Mouse (Mus musculus): Measurements from ENCODE around the gene Col6a2. TPM values are rescaled to one million over a fixed set of nuclear protein-coding genes. Genes with fewer than 3 reads are reported as not detected.
A peak's percentile ranks its signal among the peaks of the same experiment; 100 is the strongest.

Gene Col6a2
- polyA plus RNA-seq, 1 experiment: 63.3 TPM

- Histone ChIP-seq H3K4me3 (no peak overlapping the region), H3K4me2 (ENCODE audit: low read depth) (peak overlapping the region; percentile 37), H3K36me3 (ENCODE audit: control insufficient read depth, insufficient read depth) (no peaks in the 10 kb centered on the region), H3K79me2 (ENCODE audit: control insufficient read depth, insufficient read depth) (no peaks in the 10 kb centered on the region), H3K27me3 (ENCODE audit: control insufficient read depth, insufficient read depth, insufficient read length) (no peaks in the 10 kb centered on the region), H3ac (ENCODE audit: control insufficient read depth, insufficient read length) (no peak overlapping the region)
- no peak for TF ChIP-seq MAX (IDR thresholded peaks at IDR 0.05; ENCODE audit: low read depth)
- TF ChIP-seq SRF (IDR thresholded peaks at IDR 0.05; ENCODE audit: control insufficient read depth, insufficient read length, low read depth): peak; percentile 31
Observed at GRCm38 (mm10) chr10:76650662-76651342, 27.4 kb upstream of the Col6a2 start.

GRCm38 (mm10) chr10:76648738-76649137 is 25.3 kb upstream of the Col6a2 start:
- H3K27me3 ChIP-seq (ENCODE audit: control insufficient read depth, insufficient read depth, insufficient read length): no peaks in the 10 kb centered on the region
- no peak overlapping the region for H3K4me3 ChIP-seq
- H3K4me2 ChIP-seq (ENCODE audit: low read depth): peak overlapping the region; percentile 54
- H3K79me2 ChIP-seq (ENCODE audit: control insufficient read depth, insufficient read depth): no peaks in the 10 kb centered on the region
- H3K36me3 ChIP-seq (ENCODE audit: control insufficient read depth, insufficient read depth): no peaks in the 10 kb centered on the region
- TF ChIP-seq CEBPB (IDR thresholded peaks at IDR 0.05; ENCODE audit: insufficient read depth, poor library complexity, severe bottlenecking) (0 out of 2 replicates have a peak, but pooled peaks have one; percentile 31), MYOD1 (IDR thresholded peaks at IDR 0.05; ENCODE audit: control insufficient read depth in 1 of 3, insufficient read length in 2 of 3, low read depth in 2 of 3) (no peak)
- H3ac ChIP-seq (ENCODE audit: control insufficient read depth, insufficient read length): no peak overlapping the region

GRCm38 (mm10) chr10:76647390-76647789 is 24.0 kb upstream of the Col6a2 start:
- Histone ChIP-seq H3K36me3 (ENCODE audit: control insufficient read depth, insufficient read depth) (no peaks in the 10 kb centered on the region), H3K4me3 (no peak overlapping the region), H3K27me3 (ENCODE audit: control insufficient read depth, insufficient read depth, insufficient read length) (no peaks in the 10 kb centered on the region), H3ac (ENCODE audit: control insufficient read depth, insufficient read length) (no peak overlapping the region), H3K79me2 (ENCODE audit: control insufficient read depth, insufficient read depth) (no peaks in the 10 kb centered on the region), H3K4me2 (ENCODE audit: low read depth) (no peak overlapping the region)
- TF ChIP-seq MYOG (IDR thresholded peaks at IDR 0.05; ENCODE audit: control insufficient read depth in 1 of 3, insufficient read depth in 1 of 3, insufficient read length in 2 of 3, low read depth in 2 of 3): no peak
- no peak for TF ChIP-seq POLR2A (IDR thresholded peaks at IDR 0.05; ENCODE audit: insufficient read length, low read depth)
- no peak for TF ChIP-seq MYOD1 (IDR thresholded peaks at IDR 0.05; ENCODE audit: control insufficient read depth in 1 of 3, insufficient read length in 2 of 3, low read depth in 2 of 3)
- no peak for TF ChIP-seq E2F4 (IDR thresholded peaks at IDR 0.05; ENCODE audit: insufficient read depth)
- TF ChIP-seq SRF (IDR thresholded peaks at IDR 0.05; ENCODE audit: control insufficient read depth, insufficient read length, low read depth): no peak
- no peak for TF ChIP-seq POLR2AphosphoS2 (IDR thresholded peaks at IDR 0.05; ENCODE audit: insufficient read length, low read depth)
- no peak for TF ChIP-seq TCF12 (IDR thresholded peaks at IDR 0.05; ENCODE audit: insufficient read depth, poor library complexity, severe bottlenecking)
- no peak for TF ChIP-seq USF1 (IDR thresholded peaks at IDR 0.05; ENCODE audit: low read depth)
- no peak for TF ChIP-seq MAX (IDR thresholded peaks at IDR 0.05; ENCODE audit: low read depth)

- Histone ChIP-seq H3K4me2 (ENCODE audit: low read depth) (no peak overlapping the region), H3ac (ENCODE audit: control insufficient read depth, insufficient read length) (no peak overlapping the region), H3K27me3 (ENCODE audit: control insufficient read depth, insufficient read depth, insufficient read length) (no peaks in the 10 kb centered on the region), H3K79me2 (ENCODE audit: control insufficient read depth, insufficient read depth) (no peaks in the 10 kb centered on the region), H3K4me3 (no peak overlapping the region), H3K36me3 (ENCODE audit: control insufficient read depth, insufficient read depth) (no peaks in the 10 kb centered on the region)
- TF ChIP-seq POLR2A (IDR thresholded peaks at IDR 0.05; ENCODE audit: insufficient read length, low read depth): no peak
Observed at GRCm38 (mm10) chr10:76645686-76646085, 22.3 kb upstream of the Col6a2 start.

GRCm38 (mm10) chr10:76645066-76645465 is 21.6 kb upstream of the Col6a2 start:
- TF ChIP-seq TCF12 (IDR thresholded peaks at IDR 0.05; ENCODE audit: insufficient read depth, poor library complexity, severe bottlenecking) (no peak), REST (IDR thresholded peaks at IDR 0.05; ENCODE audit: insufficient read depth, insufficient read length) (no peak), POLR2A (IDR thresholded peaks at IDR 0.05; ENCODE audit: insufficient read length, low read depth) (no peak), MYOG (IDR thresholded peaks at IDR 0.05; ENCODE audit: control insufficient read depth in 1 of 3, insufficient read depth in 1 of 3, insufficient read length in 2 of 3, low read depth in 2 of 3) (no peak), MYOD1 (IDR thresholded peaks at IDR 0.05; ENCODE audit: control insufficient read depth in 1 of 3, insufficient read length in 2 of 3, low read depth in 2 of 3) (no peak), TCF3 (IDR thresholded peaks at IDR 0.05; ENCODE audit: insufficient read length, low read depth) (no peak), E2F4 (IDR thresholded peaks at IDR 0.05; ENCODE audit: insufficient read depth) (no peak)
- H3K79me2 ChIP-seq (ENCODE audit: control insufficient read depth, insufficient read depth): no peaks in the 10 kb centered on the region
- no peaks in the 10 kb centered on the region for H3K36me3 ChIP-seq (ENCODE audit: control insufficient read depth, insufficient read depth)
- H3K4me2 ChIP-seq (ENCODE audit: low read depth): no peak overlapping the region
- no peak overlapping the region for H3K4me3 ChIP-seq
- H3ac ChIP-seq (ENCODE audit: control insufficient read depth, insufficient read length): no peak overlapping the region
- no peaks in the 10 kb centered on the region for H3K27me3 ChIP-seq (ENCODE audit: control insufficient read depth, insufficient read depth, insufficient read length)

DNA sequence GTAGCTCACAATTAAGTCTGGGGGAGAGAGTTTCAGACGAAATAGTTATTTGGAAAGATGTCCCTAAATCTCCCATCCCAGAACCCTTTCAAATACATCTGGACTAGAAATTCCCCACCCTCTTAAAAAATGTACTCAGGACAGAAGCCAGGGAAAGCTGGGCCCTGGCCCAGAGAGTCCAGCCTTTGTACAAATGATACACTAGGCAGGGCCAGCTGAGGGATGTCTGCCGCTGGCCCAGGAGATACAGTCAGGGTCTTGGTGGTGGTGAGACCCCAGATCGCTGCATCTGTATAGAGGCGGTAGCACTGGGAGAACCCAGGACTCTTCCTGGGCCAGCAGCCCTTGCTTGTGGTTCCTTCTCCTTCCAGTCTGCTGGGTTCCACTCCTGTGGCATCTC is 20.6 kb upstream of the Col6a2 start:
- Histone ChIP-seq H3K36me3 (ENCODE audit: control insufficient read depth, insufficient read depth) (no peaks in the 10 kb centered on the region), H3K4me3 (no peak overlapping the region)
- TF ChIP-seq MYOD1 (IDR thresholded peaks at IDR 0.05; ENCODE audit: control insufficient read depth in 1 of 3, insufficient read length in 2 of 3, low read depth in 2 of 3) (no peak), POLR2A (IDR thresholded peaks at IDR 0.05; ENCODE audit: insufficient read length, low read depth) (no peak), POLR2AphosphoS2 (IDR thresholded peaks at IDR 0.05; ENCODE audit: insufficient read length, low read depth) (no peak), E2F4 (IDR thresholded peaks at IDR 0.05; ENCODE audit: insufficient read depth) (no peak), USF1 (IDR thresholded peaks at IDR 0.05; ENCODE audit: low read depth) (no peak), TCF3 (IDR thresholded peaks at IDR 0.05; ENCODE audit: insufficient read length, low read depth) (no peak), SRF (IDR thresholded peaks at IDR 0.05; ENCODE audit: control insufficient read depth, insufficient read length, low read depth) (no peak), CEBPB (IDR thresholded peaks at IDR 0.05; ENCODE audit: insufficient read depth, poor library complexity, severe bottlenecking) (no peak), TCF12 (IDR thresholded peaks at IDR 0.05; ENCODE audit: insufficient read depth, poor library complexity, severe bottlenecking) (no peak), REST (IDR thresholded peaks at IDR 0.05; ENCODE audit: insufficient read depth, insufficient read length) (no peak)

More for the DNA sequence above, 20.6 kb upstream of the Col6a2 start:
- Histone ChIP-seq H3ac (ENCODE audit: control insufficient read depth, insufficient read length) (no peak overlapping the region), H3K4me2 (ENCODE audit: low read depth) (no peak overlapping the region), H3K79me2 (ENCODE audit: control insufficient read depth, insufficient read depth) (no peaks in the 10 kb centered on the region), H3K27me3 (ENCODE audit: control insufficient read depth, insufficient read depth, insufficient read length) (no peaks in the 10 kb centered on the region)

Data from myocyte (in vitro differentiated cells).